Mouse (Mus musculus) T-helper 1 cell (primary cell): ENCODE measurements at regions not wholly inside any gene's neighbourhood (a gene's known extent, or its start where the extent isn't known, plus 50 kb on each side); places are given as distances from the start of the nearest gene placed in this dataset.

Experiments used
- in situ Hi-C: fragments of 300-600 bp; cut with MboI, MseI; formaldehyde crosslinking; loops from one replicate; pipeline ENCODE4 v1.15.1; 2025; ENCODE audit warnings: high pct_unique_total_duplicates

DNA sequence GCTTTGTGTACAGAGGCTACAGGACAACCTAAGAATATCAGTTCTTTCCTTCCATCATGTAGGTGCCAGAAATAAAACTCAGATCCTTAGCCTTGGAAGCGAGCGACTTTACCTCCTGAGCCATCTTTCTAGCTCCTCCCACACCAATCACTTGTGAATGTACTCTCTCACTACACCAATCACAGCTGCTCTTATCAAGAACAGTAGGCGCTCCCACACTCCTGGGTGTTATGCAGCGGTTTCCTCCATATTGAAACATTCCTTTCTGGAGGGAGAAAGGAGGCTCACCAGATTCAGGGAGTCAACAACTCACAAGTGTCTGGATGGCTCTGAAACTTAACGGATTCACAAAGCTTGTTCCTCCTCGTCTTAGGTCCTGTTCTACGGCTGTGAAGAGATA, 168.1 kb upstream of the Arid2 start:
- in situ Hi-C loops: no loop called here

DNA sequence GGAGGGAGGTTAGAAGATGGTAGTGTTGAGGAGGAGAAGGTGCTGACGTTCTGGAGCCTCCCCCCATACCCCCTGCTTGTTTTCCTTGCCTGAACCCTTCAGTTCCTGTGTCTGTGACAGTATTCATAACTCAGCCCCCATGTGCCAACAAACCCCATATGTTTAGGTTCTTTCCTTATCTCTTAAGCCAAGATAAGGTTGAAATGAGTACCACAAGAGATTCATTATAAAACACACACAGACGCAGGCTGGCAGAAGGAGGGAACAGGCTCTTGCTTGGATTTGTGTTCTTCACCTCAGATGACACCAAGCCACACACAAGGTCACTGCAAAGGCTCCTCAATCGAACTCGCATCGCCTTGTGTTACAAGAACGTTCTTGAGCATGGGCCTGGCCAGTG, 162.9 kb upstream of the Arid2 start:
- in situ Hi-C loops: no loop called here

DNA sequence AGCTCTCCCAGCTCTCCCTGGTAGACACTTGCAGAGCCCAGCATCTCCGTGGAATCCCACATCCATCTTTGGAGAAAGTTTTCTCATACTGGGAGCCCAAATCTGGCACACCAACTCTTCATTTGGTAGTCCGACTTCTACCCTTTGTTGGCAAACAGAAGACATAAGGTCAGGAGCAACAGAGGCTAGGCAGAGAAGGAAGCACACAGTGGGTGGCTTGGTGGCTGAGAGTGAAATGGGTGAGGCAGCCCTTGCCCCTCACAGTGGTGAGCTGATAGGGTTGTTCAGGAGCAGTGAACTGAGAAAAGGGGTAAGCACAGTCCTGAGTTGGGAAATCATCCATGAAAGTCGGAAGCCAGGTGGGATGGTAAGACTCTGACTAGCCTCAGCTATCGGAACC, 157.6 kb upstream of the Arid2 start:
- in situ Hi-C loops: no loop called here

DNA sequence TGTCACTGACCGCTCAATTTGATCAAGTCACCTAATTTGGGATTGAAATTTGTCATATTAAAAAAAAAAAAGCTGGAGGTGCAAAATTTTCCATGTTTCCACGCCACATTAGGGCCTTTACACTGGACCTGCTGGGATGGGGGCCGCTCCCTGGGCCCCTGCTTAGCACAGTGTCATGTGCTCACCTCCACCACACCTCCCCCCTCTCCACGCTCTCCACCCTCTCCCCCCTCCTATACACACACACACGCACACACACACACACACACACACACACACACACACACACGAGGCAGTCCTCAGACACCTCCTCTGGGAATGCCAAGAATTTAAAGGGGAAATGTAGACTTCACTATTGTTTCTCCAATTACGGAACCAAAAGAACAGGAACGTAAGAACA, 156.8 kb upstream of the Arid2 start:
- in situ Hi-C loops: no loop called here

DNA sequence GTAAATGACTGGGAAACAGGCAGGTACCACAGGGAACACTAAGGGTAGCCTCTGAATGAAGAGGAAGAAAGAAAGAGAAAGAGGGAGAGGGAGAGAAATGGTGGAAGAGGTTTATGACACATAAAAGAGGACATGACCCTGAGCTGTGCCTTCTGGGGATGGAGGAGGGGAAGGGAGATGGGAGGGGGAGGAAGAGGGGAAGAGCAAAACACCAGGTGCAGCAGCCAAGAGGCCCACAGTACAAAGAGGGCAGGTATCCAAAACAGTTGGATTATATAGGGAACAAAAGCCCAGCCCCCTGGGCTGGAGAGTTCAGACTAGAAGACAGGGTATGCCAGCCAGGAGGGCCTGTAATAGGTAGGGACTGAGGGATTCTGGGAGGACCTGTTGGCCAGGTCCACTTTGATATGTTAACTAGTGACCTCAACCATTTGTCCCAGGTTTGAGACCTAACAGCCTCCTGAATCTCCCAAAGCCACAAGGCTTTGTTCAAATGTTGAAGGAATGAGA, 155.7 kb upstream of the Arid2 start:
- in situ Hi-C loops: no loop called here

DNA sequence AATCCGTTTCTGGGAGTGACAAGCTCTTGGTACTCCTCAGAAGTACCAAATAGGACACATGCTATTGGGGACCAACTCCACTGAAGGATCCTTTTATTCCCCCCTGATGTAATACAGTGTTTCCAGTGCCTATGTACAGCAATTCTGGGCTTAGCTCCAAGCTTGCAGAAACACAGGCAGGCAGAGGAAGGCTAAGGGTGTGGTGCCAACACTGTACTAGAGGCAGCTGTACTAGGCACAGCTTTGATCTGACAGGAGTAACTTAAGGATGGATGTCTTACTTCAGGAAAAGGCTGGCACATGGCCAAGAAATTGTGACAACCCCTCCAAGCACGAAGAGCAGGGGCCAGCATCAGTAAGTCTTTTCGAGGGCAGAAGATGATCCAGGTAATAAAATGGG, 154.7 kb upstream of the Arid2 start:
- in situ Hi-C loops: no loop called here

DNA sequence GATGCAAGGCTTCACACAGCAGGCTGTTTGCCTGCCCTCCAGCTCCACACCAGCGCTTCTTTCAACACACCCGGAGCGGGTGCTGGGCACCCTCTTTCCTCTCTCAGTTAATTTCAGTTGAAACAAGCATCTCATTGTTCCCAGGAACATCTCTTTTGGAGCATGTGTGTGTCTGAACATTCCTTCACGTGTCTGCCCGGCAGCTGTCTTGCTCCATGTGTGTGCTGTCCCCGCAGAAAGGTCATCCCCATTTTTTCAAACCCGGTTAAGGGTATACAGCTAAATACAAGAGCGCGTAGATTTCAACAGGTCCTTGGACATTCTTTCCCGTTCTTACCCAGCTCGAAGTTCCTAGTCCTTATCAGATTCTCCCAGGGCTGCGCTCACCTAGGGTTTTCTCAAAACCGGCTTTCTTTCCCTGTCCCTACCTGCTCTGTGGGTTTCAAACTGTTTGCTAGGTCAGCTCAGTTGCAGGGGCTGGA, 152.0 kb upstream of the Arid2 start:
- in situ Hi-C loops: no loop called here

DNA sequence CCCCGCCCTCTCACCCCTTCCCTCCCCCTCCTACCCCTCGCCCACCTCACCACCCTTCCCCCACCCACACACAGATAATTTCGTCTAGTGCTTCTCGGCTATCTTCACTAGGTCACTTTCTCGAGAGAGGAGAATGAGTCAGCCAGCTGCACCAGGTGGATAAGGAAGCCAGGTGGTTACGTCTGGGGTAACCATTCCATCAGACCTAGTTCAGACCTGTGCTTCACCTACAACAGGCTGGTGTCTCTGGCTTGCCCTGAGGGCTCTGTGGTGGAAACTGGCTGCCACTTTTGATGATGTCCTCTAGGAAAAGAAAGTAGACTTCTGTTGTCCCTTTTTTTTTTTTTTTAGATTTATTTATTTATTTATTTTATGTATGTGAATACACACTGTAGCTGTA, 151.5 kb upstream of the Arid2 start:
- in situ Hi-C loops: no loop called here

DNA sequence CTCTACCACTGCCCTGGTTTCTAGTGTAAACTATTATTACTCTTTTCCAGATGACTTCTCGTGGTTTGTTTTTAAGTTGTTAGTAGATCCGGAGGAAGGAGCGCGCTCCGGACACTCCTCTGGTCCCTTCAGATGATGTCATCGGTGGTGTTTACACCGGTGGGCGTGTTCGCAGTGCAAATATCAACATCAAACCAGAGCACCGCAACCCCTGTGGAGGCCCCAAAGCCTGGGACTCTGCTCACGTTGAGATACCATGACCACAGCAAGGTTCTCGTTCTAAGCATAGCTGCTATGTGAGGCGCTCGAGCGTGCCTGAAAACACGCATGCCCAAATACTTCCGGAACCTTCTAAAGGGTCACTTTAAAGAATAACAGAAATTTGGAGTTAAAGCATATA, 149.8 kb upstream of the Arid2 start:
- in situ Hi-C loops: no loop called here

DNA sequence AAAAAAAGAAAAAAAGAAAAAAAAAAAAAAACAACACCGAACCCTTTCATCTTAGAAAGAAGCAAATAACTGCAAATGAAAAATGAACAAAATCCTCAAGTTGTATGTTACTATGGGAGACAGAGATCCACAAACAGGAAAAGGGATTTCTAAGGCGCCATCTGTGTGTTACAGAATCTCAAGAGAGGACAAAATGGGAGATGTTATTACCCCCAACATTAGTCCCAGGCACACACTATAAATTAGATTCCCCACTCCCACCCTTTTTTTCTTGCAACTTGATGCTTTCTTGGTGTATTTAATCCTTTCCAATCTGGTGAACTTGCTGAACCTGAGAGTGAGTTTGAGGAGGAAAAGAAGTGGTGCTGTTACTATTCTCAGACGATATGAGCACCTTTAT, 149.4 kb upstream of the Arid2 start:
- in situ Hi-C loops: no loop called here

DNA sequence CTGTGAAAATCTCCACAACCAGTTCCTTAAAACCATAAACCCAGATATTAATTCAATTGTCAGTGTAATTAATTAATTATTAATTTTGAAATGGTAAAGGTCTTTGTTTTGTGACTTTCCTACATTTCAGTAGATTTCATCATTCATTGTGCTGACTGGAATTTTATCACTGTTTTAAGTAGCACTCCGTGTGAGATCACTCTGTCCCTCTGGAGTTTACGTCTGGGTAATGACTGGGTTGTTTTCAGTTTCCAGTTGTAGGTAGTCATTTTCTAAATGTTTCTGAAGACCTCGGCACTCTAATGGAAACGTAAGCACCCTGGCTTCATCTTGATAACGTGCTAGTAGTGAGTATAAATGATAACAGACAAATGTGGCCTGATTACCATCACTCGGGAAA, 133.8 kb upstream of the Arid2 start:
- in situ Hi-C loops: no loop called here

DNA sequence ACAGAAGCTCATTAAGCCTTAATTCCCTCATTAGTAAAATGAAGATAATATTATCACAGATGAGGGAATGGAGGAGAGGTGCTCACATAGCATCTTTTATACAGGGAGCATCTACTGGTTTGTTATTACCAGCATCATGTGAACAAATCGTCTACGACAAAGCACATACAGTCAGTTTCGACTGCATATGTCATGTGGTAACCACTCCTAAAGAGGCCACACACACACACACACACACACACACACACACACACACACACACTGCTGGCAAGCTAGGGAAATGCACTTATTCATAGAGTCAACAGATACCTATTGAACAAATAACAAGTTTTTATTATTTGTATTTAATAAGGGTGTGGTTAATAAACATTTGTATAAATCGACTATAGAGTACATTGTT, 129.0 kb upstream of the Arid2 start:
- in situ Hi-C loops: no loop called here

DNA sequence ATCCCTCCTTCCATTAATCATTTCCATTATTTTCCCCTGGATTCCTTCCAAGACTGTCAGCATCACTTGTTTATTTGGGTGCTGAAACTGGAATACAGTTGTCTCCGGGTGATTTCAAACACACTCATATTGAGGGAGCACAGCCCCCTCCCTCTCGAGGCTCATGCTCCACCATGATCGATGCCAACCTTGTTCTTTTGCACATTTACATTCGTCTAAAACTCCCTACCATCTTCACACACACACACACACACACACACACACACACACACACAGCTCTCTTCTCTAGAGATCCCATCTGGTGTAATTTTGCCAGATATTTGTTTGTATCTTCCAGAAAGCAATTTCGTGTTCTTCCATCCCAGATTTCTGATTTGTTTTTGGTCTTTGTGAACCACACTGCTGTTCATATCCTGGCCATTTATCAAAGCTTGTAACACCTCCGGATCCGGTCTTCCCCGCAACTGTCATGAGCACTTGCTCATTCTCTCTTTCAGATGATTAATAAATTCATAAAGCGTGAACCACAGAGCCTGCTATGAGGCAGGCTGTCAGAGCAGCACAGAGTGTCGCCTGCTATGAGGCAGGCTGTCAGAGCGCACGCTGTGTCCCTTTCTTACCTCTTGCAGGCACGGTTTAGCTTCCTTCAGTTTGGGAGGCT, 122.4 kb upstream of the Arid2 start:
- in situ Hi-C loops: no loop called here

DNA sequence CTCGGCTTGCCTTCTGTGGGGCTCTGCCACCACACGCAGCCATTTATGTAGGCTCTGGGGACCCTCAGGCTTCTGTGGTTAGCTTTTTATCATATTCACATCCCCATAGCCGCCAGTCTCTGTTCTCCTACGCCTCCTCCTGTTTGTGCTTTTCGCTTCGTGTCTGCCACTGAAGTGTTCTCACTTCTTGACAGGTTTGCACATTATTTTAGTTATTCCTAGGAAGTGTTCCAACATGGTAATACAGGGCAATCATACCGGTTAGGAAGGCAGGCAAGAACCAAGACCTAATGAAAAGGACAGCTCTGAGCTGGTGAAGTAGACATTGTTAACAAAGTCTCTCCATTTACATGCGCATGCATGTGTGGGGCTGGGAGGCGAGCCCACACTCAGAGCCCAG, 120.1 kb upstream of the Arid2 start:
- in situ Hi-C loops: no loop called here

DNA sequence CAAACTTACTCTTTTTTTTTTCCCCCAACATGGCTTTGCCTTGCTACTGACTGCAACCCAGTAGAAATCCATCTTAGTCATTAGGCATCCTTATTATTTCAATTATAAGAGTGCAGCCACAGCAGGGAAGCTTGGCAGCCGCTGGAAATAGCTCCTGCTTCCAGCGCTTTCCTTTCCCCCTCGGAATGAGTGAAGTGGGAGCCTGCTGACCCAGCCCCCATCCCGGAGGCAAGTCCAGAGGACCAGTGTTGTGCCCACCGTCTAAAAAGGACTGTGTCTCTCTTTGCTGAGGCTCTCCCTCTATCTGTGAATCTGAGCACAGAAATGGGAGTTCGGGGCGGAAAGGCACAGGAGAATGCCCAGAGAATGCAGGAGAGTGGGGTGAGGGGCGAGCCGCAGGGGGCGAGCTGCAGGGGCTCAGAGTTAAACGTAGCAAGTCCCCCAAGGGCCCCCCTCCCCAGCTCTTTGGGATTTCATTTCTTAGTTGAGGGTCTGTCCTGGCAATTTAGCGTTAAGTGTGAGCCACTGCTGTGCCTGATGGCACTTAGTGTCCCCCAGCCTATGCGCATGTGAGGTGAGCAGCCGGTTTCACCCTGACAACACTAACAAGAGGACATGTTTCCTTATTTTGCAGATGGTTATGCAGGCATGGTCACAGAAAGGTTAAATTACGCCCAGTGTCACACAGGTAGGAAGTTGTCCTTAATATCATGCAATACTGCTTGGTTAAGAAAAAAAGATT, 117.4 kb upstream of the Arid2 start:
- in situ Hi-C loops: no loop called here

DNA sequence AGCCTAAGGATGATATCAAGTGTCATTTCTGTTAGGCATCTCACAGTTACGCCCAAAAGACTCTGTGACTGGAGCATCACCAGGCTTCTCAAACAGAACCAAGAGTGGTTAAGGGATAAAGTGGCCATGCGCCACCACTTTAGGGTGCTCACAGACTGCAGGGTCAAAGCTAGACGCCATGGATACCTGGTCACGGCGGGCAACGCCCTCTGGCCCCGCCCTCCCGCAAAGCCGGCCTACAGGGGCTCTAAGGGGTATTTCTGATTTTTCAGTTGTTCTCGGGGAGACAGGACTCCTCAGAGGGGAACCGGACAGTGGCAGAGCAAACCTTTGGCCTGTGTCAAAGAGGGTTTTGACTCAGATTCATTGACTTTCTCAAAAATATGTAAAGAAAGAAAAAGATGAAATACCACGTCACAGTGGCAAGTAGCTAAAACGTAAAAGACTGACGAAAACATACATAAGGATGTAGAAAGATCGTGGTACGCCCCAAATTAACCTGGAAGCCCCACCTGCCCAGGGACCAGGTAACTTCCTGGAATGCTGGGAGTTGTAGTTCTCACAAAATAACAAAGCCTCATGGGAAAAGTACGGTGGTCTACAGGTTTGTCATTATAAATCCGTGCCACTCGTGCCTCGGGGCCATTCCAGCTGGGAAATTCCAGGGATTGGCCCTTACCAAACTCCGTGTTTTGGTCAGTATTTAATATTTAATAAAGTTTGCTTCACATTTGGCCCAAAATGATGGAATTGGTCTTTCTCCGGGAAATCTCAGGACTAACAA, 116.1 kb upstream of the Arid2 start:
- in situ Hi-C loops: no loop called here

DNA sequence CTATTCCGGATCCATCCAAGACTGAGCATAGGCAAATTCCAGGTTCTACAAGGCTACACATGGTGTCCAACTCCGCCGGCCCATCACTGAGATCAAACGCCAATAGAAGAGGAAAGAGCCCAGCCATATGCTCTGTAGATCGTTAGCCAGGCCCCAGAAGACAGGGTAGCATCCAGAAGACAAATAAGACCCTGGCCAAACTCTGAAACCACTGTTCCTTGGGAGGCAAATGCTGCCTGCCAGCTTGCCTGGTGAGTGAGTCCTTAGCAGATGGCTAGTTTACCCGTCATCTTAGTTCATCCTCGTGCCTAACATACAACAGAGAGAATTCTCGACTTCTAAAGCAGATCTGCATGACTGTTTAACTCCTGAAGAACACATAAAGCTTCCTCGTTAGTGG, 109.4 kb upstream of the Arid2 start:
- in situ Hi-C loops: no loop called here

DNA sequence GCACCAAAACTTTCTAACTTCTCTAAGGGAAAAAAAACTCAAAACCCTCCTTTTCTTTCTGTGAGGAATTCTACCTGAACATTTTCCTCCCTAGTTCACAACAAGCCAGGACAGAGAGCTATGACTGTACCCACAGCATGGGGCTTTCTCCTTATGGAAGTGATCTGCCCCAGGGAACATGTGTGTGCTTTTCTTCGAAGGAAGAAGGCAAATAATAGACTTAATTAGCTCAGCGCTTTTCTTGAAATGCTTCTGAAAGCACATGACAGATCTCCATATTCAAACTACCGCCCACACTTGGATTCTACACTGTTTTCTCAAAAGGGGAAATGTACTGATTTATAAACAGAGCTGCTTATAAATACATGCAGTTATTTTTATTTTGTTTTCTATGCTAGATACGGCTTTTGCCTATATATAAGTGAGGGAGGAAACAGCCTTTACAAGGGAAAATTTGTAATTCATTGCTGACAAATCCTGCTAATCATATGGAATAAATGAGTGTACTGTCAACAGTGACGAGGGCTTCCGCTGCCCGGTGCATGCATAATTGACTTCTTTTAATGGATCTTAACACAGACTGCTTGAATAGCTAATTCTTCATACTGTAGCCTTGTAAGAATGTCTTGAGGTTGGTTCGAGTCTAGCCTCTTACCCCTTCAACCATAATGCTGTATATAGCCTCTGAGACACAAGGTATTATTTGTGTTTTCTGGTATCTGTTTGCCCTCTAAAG, 108.8 kb upstream of the Arid2 start:
- in situ Hi-C loops: no loop called here

DNA sequence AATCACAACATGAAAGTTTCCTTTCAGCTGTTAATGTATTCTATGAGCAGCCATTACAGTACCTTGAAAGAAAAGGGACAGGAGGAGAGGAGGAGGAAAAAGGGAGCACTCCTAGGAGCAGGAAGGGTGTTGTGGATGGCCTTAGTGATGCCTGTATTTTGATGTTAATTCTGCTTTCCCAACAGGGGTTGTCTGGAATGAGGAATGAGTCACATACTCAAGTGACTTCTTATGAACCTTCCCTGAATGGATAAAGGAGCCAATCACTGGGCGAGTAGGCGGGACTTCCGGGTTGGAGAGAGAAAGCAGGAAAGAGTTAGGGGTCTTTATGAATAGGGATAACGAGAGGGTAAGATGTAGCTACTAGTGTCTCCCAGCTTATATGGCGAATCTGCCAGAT, 107.8 kb upstream of the Arid2 start:
- in situ Hi-C loops: no loop called here

DNA sequence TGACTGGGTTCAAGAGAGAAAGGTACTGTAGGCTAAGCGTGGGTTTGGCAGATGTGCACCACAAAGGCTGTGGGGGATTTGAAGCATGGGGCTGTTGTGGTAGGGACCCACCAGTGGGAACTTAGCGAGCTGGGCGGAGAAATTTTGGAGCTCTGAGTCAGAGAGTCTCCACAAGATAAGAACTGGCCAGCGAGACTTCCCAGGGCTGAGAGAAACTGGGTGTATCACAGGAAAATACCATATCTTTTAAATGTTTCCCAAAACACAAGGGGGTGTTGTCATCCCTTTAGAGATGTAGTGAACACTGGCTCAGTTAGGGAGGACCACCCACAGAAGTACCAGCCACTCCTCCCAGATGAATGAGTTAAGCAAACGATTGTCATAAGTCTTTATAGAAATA, 107.3 kb upstream of the Arid2 start:
- in situ Hi-C loops: no loop called here

DNA sequence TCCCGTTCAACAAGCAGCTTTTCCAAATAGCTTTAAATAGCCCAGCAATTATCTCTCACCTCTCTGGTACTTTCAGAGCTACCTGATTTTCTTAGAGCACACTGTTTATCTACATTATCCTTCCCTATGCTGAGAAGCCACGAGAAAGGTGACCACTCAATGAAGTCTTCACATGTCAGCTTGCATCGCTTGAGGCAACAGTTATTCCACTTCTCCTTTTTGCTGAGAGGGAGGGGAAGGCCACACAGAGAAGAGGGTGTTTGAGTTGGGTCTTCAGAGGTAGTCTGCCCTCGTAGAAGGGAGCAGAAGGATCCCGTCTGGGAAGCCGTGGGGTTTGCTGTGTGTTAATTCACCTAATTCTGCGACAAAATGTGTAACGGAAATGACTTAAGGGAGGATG, 106.3 kb upstream of the Arid2 start:
- in situ Hi-C loops: no loop called here

DNA sequence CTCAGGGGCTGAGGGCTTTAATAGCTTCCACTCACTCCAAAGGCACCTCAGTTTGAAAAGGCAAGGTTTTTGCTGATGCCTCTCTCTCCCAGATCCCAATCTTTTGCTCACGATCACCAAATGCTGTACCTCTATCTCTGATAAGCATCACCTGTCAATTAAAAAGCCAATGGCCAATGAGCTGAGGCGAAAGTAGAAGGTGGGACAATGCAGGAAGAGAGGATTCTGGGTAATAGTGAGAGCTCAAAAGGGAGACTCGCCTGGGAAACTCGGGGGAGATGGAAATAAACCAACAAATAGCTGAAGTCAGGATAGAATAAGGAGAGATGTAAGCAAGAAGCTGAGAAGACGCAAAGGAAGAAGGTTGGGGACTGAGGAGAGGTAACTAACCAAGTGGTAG, 105.0 kb upstream of the Arid2 start:
- in situ Hi-C loops: no loop called here
